8 mouse cellular contexts compared by ENCODE assay signal in the genomic region with DNA sequence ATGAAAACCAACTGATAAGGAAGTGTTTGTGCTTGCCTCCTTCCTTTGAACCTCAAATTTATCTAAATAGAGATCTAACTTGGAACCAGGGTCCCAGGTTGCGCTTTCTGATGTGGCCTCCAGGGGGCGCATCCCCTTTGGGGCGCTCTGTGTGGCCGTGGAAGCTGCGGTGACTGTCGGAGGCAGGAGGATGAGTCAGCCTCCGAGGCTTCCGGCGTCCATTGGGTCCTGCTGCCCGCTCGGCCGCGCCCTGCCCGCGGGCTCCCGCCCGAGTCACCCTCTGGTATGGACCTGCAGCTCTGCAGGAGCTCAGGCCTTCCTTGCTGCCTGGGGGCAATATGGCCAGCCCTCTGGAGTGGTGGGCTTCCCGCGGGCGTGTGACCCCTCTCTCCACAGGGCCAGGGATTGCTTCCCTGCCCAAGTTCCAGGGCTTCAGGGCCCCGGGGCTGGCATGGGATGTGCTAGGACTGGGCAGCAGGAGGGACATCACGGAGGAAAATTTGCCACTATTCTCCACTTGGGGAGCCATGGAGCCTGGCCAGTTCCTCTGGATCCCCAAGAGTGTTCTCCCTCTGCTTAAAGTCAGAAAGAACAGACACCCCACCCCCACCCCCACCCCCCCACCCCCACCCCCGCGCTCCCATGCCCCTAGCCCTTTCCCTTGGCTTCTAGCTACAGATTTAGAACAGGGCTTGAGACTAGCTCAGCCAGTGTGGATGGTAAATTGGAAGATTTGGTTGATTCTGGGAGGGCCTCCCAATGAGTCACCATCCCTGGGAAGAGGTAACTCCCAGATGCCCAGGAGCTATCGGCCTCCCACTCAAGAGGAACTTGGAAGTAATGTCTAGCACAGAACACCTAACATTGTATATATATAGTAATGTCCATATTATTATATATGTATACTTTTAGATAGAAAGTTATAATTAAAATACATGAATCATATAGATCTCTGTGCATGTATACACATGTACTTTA. TPM values are rescaled to one million over a fixed set of nuclear protein-coding genes. Genes with fewer than 3 reads are reported as not detected.
DNase-seq lines count a peak whose midpoint lies in the region; ATAC-seq and TF ChIP-seq lines count a peak whose summit lies in the region.

No protein-coding gene starts in this region.

- 2% methylated on average over 23 of the region's 25 CpGs for WGBS in hindbrain, embryonic 14.5 days

- CTCF ChIA-PET in Patski (lab: Charles Lee) = interaction anchor here (0.8 to 4.8 kb wide), 9 partner anchors 12 to 176 kb away, joined by 3 to 19 read pairs (median 4); no protein-coding TSS in a partner anchor

- in situ Hi-C loops in Patski (cut with MboI; ENCODE audit: low pct_unique_long_range_greater_than_20kb) = loop anchor here (5.0 kb wide), 2 partner anchors 56 to 176 kb away; no protein-coding TSS in a partner anchor

- no peaks in the 10 kb centered on the region for H3K9me3 ChIP-seq in hindbrain, embryonic 14.5 days (ENCODE audit: control insufficient read depth, low read length)

- H3K36me3 ChIP-seq in hindbrain, embryonic 14.5 days (replicated peaks; ENCODE audit: control insufficient read depth, insufficient read depth) = no peaks in the 10 kb centered on the region

- DNase-seq in Patski (ENCODE audit: low read depth, low spot score) = peak; percentile 57
- peak; percentile 85 to 89 for DNase-seq in cerebellum, postnatal 14 days
- peak; percentile 64 to 69 for DNase-seq in frontal cortex, postnatal 25 days (ENCODE audit: low spot score in 2 of 2)
- DNase-seq in hindbrain, embryonic 14.5 days (ENCODE audit: low spot score) = peak; percentile 81
- peak; percentile 63 for DNase-seq in left cerebral cortex, adult 11 months (ENCODE audit: low spot score)
- peak; percentile 92 for DNase-seq in lung, postnatal 4 days
- DNase-seq in retina, postnatal 1 day = peak; percentile 90
- DNase-seq in urinary bladder, adult 18-20 months (ENCODE audit: low spot score in 2 of 2) = peak; percentile 75 to 85

- H3K27ac ChIP-seq in hindbrain, embryonic 14.5 days = 0 out of 2 replicates have a peak overlapping the region, but pooled peaks have one; percentile 16

- H3K4me2 ChIP-seq in hindbrain, embryonic 14.5 days (replicated peaks) = peak overlapping the region; percentile 71

- POLR2A ChIA-PET in Patski (lab: Charles Lee) = interaction anchor here (1.7 kb wide), 2 partner anchors 63 to 67 kb away, joined by 3 to 5 read pairs; a partner anchor contains a TSS

- peak; percentile 82 for ATAC-seq in Patski
- ATAC-seq in hindbrain, embryonic 14.5 days (ENCODE audit: low FRiP score) = peak; percentile 83

- H3K4me1 ChIP-seq in hindbrain, embryonic 14.5 days (replicated peaks; ENCODE audit: control insufficient read depth, insufficient read depth, low read length) = no peaks in the 10 kb centered on the region

- peak overlapping the region; percentile 33 for H3K4me3 ChIP-seq in hindbrain, embryonic 14.5 days (replicated peaks; ENCODE audit: low read length)

- H3K9ac ChIP-seq in hindbrain, embryonic 14.5 days = peak overlapping the region; percentile 52

- no peaks in the 10 kb centered on the region for H3K27me3 ChIP-seq in Patski
- no peaks in the 10 kb centered on the region for H3K27me3 ChIP-seq in hindbrain, embryonic 14.5 days (ENCODE audit: control insufficient read depth, insufficient read depth, low read length)

- no peak for TF ChIP-seq CTCF in Patski (IDR thresholded peaks at IDR 0.05)

RNA-seq across cellular contexts. Expression of a gene that starts 46.1 kb away (rescaled TPM):
- polyA plus RNA-seq in Patski (2021) = 0.49 TPM
- 0.10 and 0.23 TPM in 2 replicates for polyA plus RNA-seq in hindbrain, embryonic 14.5 days (2014; fragmentation: Nextera tagmentation; extraction: Ambion mirVana)

Comparison
In these comparisons a context has a peak if more than half of its experiments do, and no peak if none do; other contexts are left out.
1. Peak in every context shown above with its lines: DNase-seq, ATAC-seq, H3K4me3 ChIP-seq and H3K27ac ChIP-seq.